ENCODE assay signal across 19 mouse cellular contexts in genomic region chr5:117988367-117988766, GRCm38 (mm10). TPM values are rescaled to one million over a fixed set of nuclear protein-coding genes. Genes with fewer than 3 reads are reported as not detected.
DNase-seq lines count a peak whose midpoint lies in the region; ATAC-seq and TF ChIP-seq lines count a peak whose summit lies in the region.
"Had no signal": no experiment of that assay in that cellular context is flagged by ENCODE, and none has a peak within 500 bp of the region (broad histone marks: within the 10 kb centered on the region; RNA-seq: fewer than 3 reads in every experiment).

No protein-coding gene starts in this region.

- H3K27ac ChIP-seq in heart, embryonic 11.5 days (ENCODE audit: low read depth, low read length) = no peak overlapping the region
- H3K27ac ChIP-seq in heart, adult 2 months = no peak overlapping the region
- H3K27ac ChIP-seq in brown adipose tissue, adult 24 weeks (replicated peaks; ENCODE audit: low read depth, low read length) = peak overlapping the region; percentile 71
- H3K27ac ChIP-seq: embryonic facial prominence, embryonic 13.5 days; forebrain, embryonic 13.5 days; heart, embryonic 10.5 days; heart, embryonic 15.5 days; hindbrain, embryonic 13.5 days; hindbrain, postnatal 0 days had no signal

- H3K79me2 ChIP-seq in heart, adult 2 months (replicated peaks; ENCODE audit: control insufficient read depth, insufficient read depth, low read length) = no peaks in the 10 kb centered on the region

- no peak overlapping the region for H3K4me2 ChIP-seq in heart, embryonic 11.5 days
- H3K4me2 ChIP-seq: embryonic facial prominence, embryonic 13.5 days; forebrain, embryonic 13.5 days; heart, embryonic 15.5 days; hindbrain, embryonic 13.5 days had no signal

- DNase-seq in adrenal gland, adult (ENCODE audit: inconsistent age in 2 of 2, low spot score in 1 of 2) = peak; percentile 54 to 67
- no peak for DNase-seq in adrenal gland, postnatal 4 days (ENCODE audit: low spot score in 2 of 2)
- no peak for DNase-seq in heart, adult 2 months
- DNase-seq in 3134 (ENCODE audit: extremely low read depth, insufficient read length, low spot score) = peak; percentile 42
- DNase-seq: cerebellum, adult 9-11 months; cerebellum, postnatal 36 days; forebrain, postnatal 0 days; heart, adult 11 months; heart, postnatal 14 days had no signal

- H3K9ac ChIP-seq in heart, embryonic 11.5 days (ENCODE audit: low read depth, low read length) = 0 out of 2 replicates have a peak overlapping the region, but pooled peaks have one; percentile 7
- no peak overlapping the region for H3K9ac ChIP-seq in heart, adult 2 months (ENCODE audit: low read depth, low read length)
- H3K9ac ChIP-seq: embryonic facial prominence, embryonic 13.5 days; forebrain, embryonic 13.5 days; forebrain, postnatal 0 days; heart, embryonic 15.5 days; hindbrain, embryonic 13.5 days had no signal

- 81% methylated on average over 9 of the region's 9 CpGs for WGBS in heart, embryonic 11.5 days (ENCODE audit: insufficient replicate concordance)
- WGBS in heart, adult 2 months = 64% methylated on average over 9 of the region's 9 CpGs

- no peaks in the 10 kb centered on the region for H3K9me3 ChIP-seq in heart, embryonic 11.5 days (replicated peaks; ENCODE audit: control insufficient read depth, low read length)
- H3K9me3 ChIP-seq: embryonic facial prominence, embryonic 13.5 days; forebrain, embryonic 13.5 days; heart, embryonic 10.5 days; heart, embryonic 15.5 days; hindbrain, embryonic 13.5 days had no signal

- H3K27me3 ChIP-seq in heart, embryonic 11.5 days (ENCODE audit: control insufficient read depth, insufficient read depth, low read length) = no peaks in the 10 kb centered on the region
- no peaks in the 10 kb centered on the region for H3K27me3 ChIP-seq in heart, adult 2 months (ENCODE audit: control insufficient read depth, insufficient read depth, low read length)
- H3K27me3 ChIP-seq: embryonic facial prominence, embryonic 13.5 days; forebrain, embryonic 13.5 days; heart, embryonic 15.5 days; hindbrain, embryonic 13.5 days had no signal

- no peak for ATAC-seq in heart, embryonic 11.5 days (replicated peaks; ENCODE audit: insufficient number of reproducible peaks, low FRiP score, low TSS enrichment)
- ATAC-seq in erythroblast, adult 5-6 weeks (replicated peaks; ENCODE audit: low FRiP score, poor library complexity, severe bottlenecking) = no peak
- ATAC-seq: forebrain, embryonic 13.5 days; forebrain, postnatal 0 days; hindbrain, postnatal 0 days had no signal

- intact Hi-C loops in heart, adult 2 months (cut with DNase I) = no loop called here

- no peak for TF ChIP-seq POLR2A in heart, adult 2 months (IDR thresholded peaks at IDR 0.05; ENCODE audit: insufficient read depth, low read depth, low read length)

- H3K36me3 ChIP-seq in heart, embryonic 11.5 days (ENCODE audit: control insufficient read depth, insufficient read depth, low read length) = peaks cover 16% of the 10 kb centered on the region
- H3K36me3 ChIP-seq in heart, adult 2 months (ENCODE audit: control insufficient read depth, insufficient read depth, low read length) = no peaks in the 10 kb centered on the region

- H3K4me1 ChIP-seq in heart, embryonic 11.5 days (ENCODE audit: control insufficient read depth, insufficient read depth, low read length) = no peaks in the 10 kb centered on the region
- H3K4me1 ChIP-seq in heart, adult 2 months (ENCODE audit: control insufficient read depth, insufficient read depth, low read length) = peaks cover 2% of the 10 kb centered on the region; the same call in 1 of the 2 replicates
- peaks cover 9% of the 10 kb centered on the region; the same call in 1 of the 2 replicates for H3K4me1 ChIP-seq in brown adipose tissue, adult 24 weeks (ENCODE audit: control insufficient read depth, insufficient read depth, insufficient read length, low read length)
- H3K4me1 ChIP-seq: embryonic facial prominence, embryonic 13.5 days; forebrain, embryonic 13.5 days had no signal

- no peak for TF ChIP-seq CTCF in heart, adult 2 months (IDR thresholded peaks at IDR 0.05)

- no peak overlapping the region for H3K4me3 ChIP-seq in heart, embryonic 11.5 days (ENCODE audit: low read depth, low read length)
- no peak overlapping the region for H3K4me3 ChIP-seq in heart, adult 2 months
- H3K4me3 ChIP-seq in brown adipose tissue, adult 24 weeks (ENCODE audit: insufficient read depth, low read depth, low read length) = no peak overlapping the region
- H3K4me3 ChIP-seq: embryonic facial prominence, embryonic 13.5 days; forebrain, embryonic 13.5 days; heart, embryonic 10.5 days; heart, embryonic 15.5 days; hindbrain, embryonic 13.5 days had no signal

- TF ChIP-seq EP300 in heart, adult 2 months (IDR thresholded peaks at IDR 0.05; ENCODE audit: insufficient read depth, low read depth, low read length) = no peak

RNA-seq across cellular contexts. Expression of gene Fbxo21, which starts 11.8 kb away (rescaled TPM):
- total RNA-seq in adrenal gland, postnatal 4 days (2021) = 10 to 100 TPM; 89.3 to 94.4 TPM
- polyA plus RNA-seq in heart, embryonic 11.5 days (2014; fragmentation: Nextera tagmentation; extraction: Ambion mirVana) = 46.2 and 52.8 TPM in 2 replicates
- total RNA-seq in heart, adult 2 months (2021) = 10 to 100 TPM; 34.1 to 37.8 TPM
- polyA plus RNA-seq in heart, adult 2 months (2012; rRNA removed) = 33.6 and 38.5 TPM in 2 replicates
- polyA plus RNA-seq in brown adipose tissue, adult 24 weeks (2012; ENCODE audit: insufficient read depth, insufficient read length, missing spikeins) = 37.9 and 55.5 TPM in 2 replicates
- 1.7 TPM in 1 of 2 replicates, not detected in the other for total RNA-seq in erythroblast, adult 5-6 weeks (2015; ENCODE audit: low replicate concordance)
- 0.98 and 2.0 TPM in 2 replicates for total RNA-seq in erythroblast, adult 5-6 weeks (2017; ENCODE audit: low replicate concordance)

RNA-seq across cellular contexts. Expression of gene Tesc, which starts 39.2 kb away (rescaled TPM):
- total RNA-seq in adrenal gland, postnatal 4 days (2021) = 10 to 100 TPM; 53.7 to 60.8 TPM
- 17.9 and 21.3 TPM in 2 replicates for polyA plus RNA-seq in heart, embryonic 11.5 days (2014; fragmentation: Nextera tagmentation; extraction: Ambion mirVana)
- total RNA-seq in heart, adult 2 months (2021) = 100 to 1,000 TPM; 200 to 231 TPM
- 125 and 164 TPM in 2 replicates for polyA plus RNA-seq in heart, adult 2 months (2012; rRNA removed)
- polyA plus RNA-seq in brown adipose tissue, adult 24 weeks (2012; ENCODE audit: insufficient read depth, insufficient read length, missing spikeins) = 7.4 and 8.8 TPM in 2 replicates
- total RNA-seq in erythroblast, adult 5-6 weeks (2015; ENCODE audit: low replicate concordance) = 4.6 TPM in 1 of 2 replicates, not detected in the other
- total RNA-seq in erythroblast, adult 5-6 weeks (2017; ENCODE audit: low replicate concordance) = 0.56 and 2.6 TPM in 2 replicates
- total RNA-seq: hematopoietic stem cell, adult 5-6 weeks had no signal

Comparison
In these comparisons a context has a peak if more than half of its experiments do, and no peak if none do; other contexts are left out.
1. DNase-seq: peak in adrenal gland, adult (2 of 2) and 3134 (single experiment); none in adrenal gland, postnatal 4 days (0 of 2) and heart, adult 2 months (0 of 2).
2. RNA of gene Fbxo21, which starts 11.8 kb away (total RNA-seq): 89.3 to 94.4 TPM in adrenal gland, postnatal 4 days and 34.1 to 37.8 TPM in heart, adult 2 months; 0.98 to 2.0 TPM in erythroblast, adult 5-6 weeks; every median in the first group is over 10 times any median in the second.
3. RNA of gene Tesc, which starts 39.2 kb away (total RNA-seq): 200 to 231 TPM in heart, adult 2 months and 53.7 to 60.8 TPM in adrenal gland, postnatal 4 days; 0.56 to 4.6 TPM in erythroblast, adult 5-6 weeks; every median in the first group is over 4 times any median in the second.